Mouse (Mus musculus) liver, embryonic 12.5 days (tissue): ENCODE results near the gene Slc27a3. TPM values are rescaled to one million over a fixed set of nuclear protein-coding genes. Genes with fewer than 3 reads are reported as not detected.

ENCODE experiments used
- ATAC-seq: fragments of 200-750 bp; cut with Nextera tagmentation; 2 replicates; pipeline ENCODE4 v1.8.0; 2017; ENCODE audit warnings: moderate number of reproducible peaks, mild to moderate bottlenecking, moderate library complexity
- H3K27ac ChIP-seq: fragments of 300-500 bp; sonication (generic); 2 replicates; pipeline ENCODE4 v1.5.1; 2016; ENCODE audit warnings: mild to moderate bottlenecking
- H3K27me3 ChIP-seq: fragments of 300-500 bp; sonication (generic); replicated peaks from 2 replicates; pipeline ENCODE4 v1.6.1; 2016; ENCODE audit warnings: mild to moderate bottlenecking, moderate library complexity
- H3K36me3 ChIP-seq: fragments of 300-500 bp; sonication (generic); 2 replicates; pipeline ENCODE4 v1.6.1; 2016; ENCODE audit warnings: mild to moderate bottlenecking, moderate library complexity
- H3K4me1 ChIP-seq: fragments of 300-500 bp; sonication (generic); 2 replicates; pipeline ENCODE4 v1.6.1; 2016
- H3K4me2 ChIP-seq: fragments of 300-500 bp; sonication (generic); 2 replicates; pipeline ENCODE4 v1.6.1; 2016; ENCODE audit warnings: mild to moderate bottlenecking, moderate library complexity
- H3K4me3 ChIP-seq: fragments of 300-500 bp; sonication (generic); 2 replicates; pipeline ENCODE4 v1.5.1; 2016; ENCODE audit warnings: mild to moderate bottlenecking, moderate library complexity
- H3K9ac ChIP-seq: fragments of 300-500 bp; sonication (generic); 2 replicates; pipeline ENCODE4 v1.6.1; 2016; ENCODE audit warnings: mild to moderate bottlenecking, moderate library complexity
- H3K9me3 ChIP-seq: fragments of 300-500 bp; sonication (generic); replicated peaks from 2 replicates; pipeline ENCODE4 v1.6.1; 2016; ENCODE audit warnings: mild to moderate bottlenecking, moderate library complexity
- WGBS: fragments of 180-500 bp; shearing (Covaris S2); methylation state at CpG from one replicate; pipeline ENCODE4 v1.1.7; 2016; ENCODE audit not compliant: insufficient replicate concordance; 5-methylcytosine and 5-hydroxymethylcytosine counted together
- polyA plus RNA-seq: library from polyadenylated mRNA; unstranded; fragments of >200 nt; fragmentation: Nextera tagmentation; extraction: Ambion mirVana; gene quantifications from 2 replicates; pipeline ENCODE4 v1.2.1, GENCODE M21; 2016

The Slc27a3 gene
- polyA plus RNA-seq, 1 experiment from 2014 or later: 4.1 TPM

- Histone ChIP-seq H3K4me2 (peak overlapping the region; percentile 74), H3K27ac (no peak overlapping the region), H3K36me3 (peaks cover 35% of the 10 kb centered on the region), H3K9me3 (no peaks in the 10 kb centered on the region), H3K9ac (peak overlapping the region; percentile 8; the same call in 1 of the 2 replicates), H3K4me1 (peaks cover 26% of the 10 kb centered on the region), H3K4me3 (peak overlapping the region; percentile 55), H3K27me3 (peaks cover 43% of the 10 kb centered on the region)
- 9% methylated on average over 53 of the region's 53 CpGs for WGBS
- ATAC-seq: 0 out of 2 replicates have a peak, but pooled peaks have one; percentile 12
These were observed 820 bp downstream of the Slc27a3 start for GRCm38 (mm10) chr3:90388726-90389510.

GRCm38 (mm10) chr3:90388192-90388591 is 1.5 kb downstream of the Slc27a3 start:
- H3K4me3 ChIP-seq: no peak overlapping the region
- no peaks in the 10 kb centered on the region for H3K9me3 ChIP-seq
- peaks cover 26% of the 10 kb centered on the region for H3K4me1 ChIP-seq
- peaks cover 43% of the 10 kb centered on the region for H3K27me3 ChIP-seq
- H3K27ac ChIP-seq: no peak overlapping the region
- H3K36me3 ChIP-seq: peaks cover 28% of the 10 kb centered on the region
- 72% methylated on average over 4 of the region's 4 CpGs for WGBS
- H3K9ac ChIP-seq: no peak overlapping the region
- ATAC-seq: no peak
- no peak overlapping the region for H3K4me2 ChIP-seq

GRCm38 (mm10) chr3:90387483-90387882 is 2.3 kb downstream of the Slc27a3 start:
- Histone ChIP-seq H3K4me3 (no peak overlapping the region), H3K27me3 (peaks cover 43% of the 10 kb centered on the region), H3K36me3 (peaks cover 21% of the 10 kb centered on the region), H3K9ac (no peak overlapping the region), H3K27ac (no peak overlapping the region), H3K4me2 (no peak overlapping the region), H3K4me1 (peaks cover 26% of the 10 kb centered on the region), H3K9me3 (no peaks in the 10 kb centered on the region)
- 68% methylated on average over 11 of the region's 11 CpGs for WGBS
- no peak for ATAC-seq

GRCm38 (mm10) chr3:90386817-90387216 is 2.9 kb downstream of the Slc27a3 start:
- H3K9ac ChIP-seq: no peak overlapping the region
- H3K36me3 ChIP-seq: peaks cover 14% of the 10 kb centered on the region
- no peak overlapping the region for H3K27ac ChIP-seq
- 80% methylated on average over 10 of the region's 10 CpGs for WGBS
- no peak overlapping the region for H3K4me2 ChIP-seq
- H3K4me1 ChIP-seq: peaks cover 26% of the 10 kb centered on the region
- no peaks in the 10 kb centered on the region for H3K9me3 ChIP-seq
- H3K27me3 ChIP-seq: peaks cover 43% of the 10 kb centered on the region
- H3K4me3 ChIP-seq: no peak overlapping the region
- no peak for ATAC-seq

- Histone ChIP-seq H3K4me1 (peaks cover 23% of the 10 kb centered on the region), H3K9me3 (no peaks in the 10 kb centered on the region), H3K4me3 (no peak overlapping the region), H3K4me2 (no peak overlapping the region), H3K36me3 (peaks cover 4% of the 10 kb centered on the region; the same call in 1 of the 2 replicates), H3K9ac (no peak overlapping the region), H3K27me3 (peaks cover 32% of the 10 kb centered on the region), H3K27ac (no peak overlapping the region)
- ATAC-seq: no peak
- 59% methylated on average over 7 of the region's 7 CpGs for WGBS
These were observed 4.8 kb downstream of the Slc27a3 start for GRCm38 (mm10) chr3:90384851-90385375.

GRCm38 (mm10) chr3:90383690-90384089 is 6.0 kb downstream of the Slc27a3 start:
- Histone ChIP-seq H3K4me2 (no peak overlapping the region), H3K9me3 (no peaks in the 10 kb centered on the region), H3K27ac (no peak overlapping the region), H3K9ac (no peak overlapping the region), H3K36me3 (peaks cover 4% of the 10 kb centered on the region; the same call in 1 of the 2 replicates), H3K27me3 (peaks cover 19% of the 10 kb centered on the region), H3K4me3 (no peak overlapping the region), H3K4me1 (peaks cover 11% of the 10 kb centered on the region; the same call in 1 of the 2 replicates)
- ATAC-seq: no peak
- WGBS: 56% methylated on average over 4 of the region's 4 CpGs

- WGBS: 65% methylated on average over 11 of the region's 11 CpGs
- Histone ChIP-seq H3K4me3 (no peak overlapping the region), H3K4me1 (peaks cover 8% of the 10 kb centered on the region; the same call in 1 of the 2 replicates), H3K27me3 (no peaks in the 10 kb centered on the region), H3K9me3 (no peaks in the 10 kb centered on the region), H3K36me3 (peaks cover 4% of the 10 kb centered on the region; the same call in 1 of the 2 replicates), H3K9ac (no peak overlapping the region), H3K27ac (no peak overlapping the region), H3K4me2 (no peak overlapping the region)
- no peak for ATAC-seq
These were observed 8.0 kb downstream of the Slc27a3 start for GRCm38 (mm10) chr3:90381727-90382126.

- Histone ChIP-seq H3K9me3 (no peaks in the 10 kb centered on the region), H3K4me2 (no peak overlapping the region), H3K27me3 (no peaks in the 10 kb centered on the region), H3K36me3 (no peaks in the 10 kb centered on the region), H3K27ac (no peak overlapping the region), H3K9ac (no peak overlapping the region), H3K4me1 (peaks cover 6% of the 10 kb centered on the region; the same call in 1 of the 2 replicates), H3K4me3 (no peak overlapping the region)
- no peak for ATAC-seq
- WGBS: 65% methylated on average over 5 of the region's 5 CpGs
These were observed 11.2 kb downstream of the Slc27a3 start for GRCm38 (mm10) chr3:90378496-90378895.

GRCm38 (mm10) chr3:90376247-90376585 is 13.5 kb downstream of the Slc27a3 start:
- 85% methylated on average over 1 of the region's 1 CpGs for WGBS
- no peak overlapping the region for H3K9ac ChIP-seq
- 0 out of 2 replicates have a peak, but pooled peaks have one; percentile 16 for ATAC-seq
- H3K27me3 ChIP-seq: no peaks in the 10 kb centered on the region
- H3K27ac ChIP-seq: no peak overlapping the region
- H3K4me1 ChIP-seq: peaks cover 6% of the 10 kb centered on the region; the same call in 1 of the 2 replicates
- H3K36me3 ChIP-seq: no peaks in the 10 kb centered on the region
- no peak overlapping the region for H3K4me3 ChIP-seq
- no peak overlapping the region for H3K4me2 ChIP-seq
- no peaks in the 10 kb centered on the region for H3K9me3 ChIP-seq

GRCm38 (mm10) chr3:90375562-90376246 is 14.0 kb downstream of the Slc27a3 start:
- H3K9ac ChIP-seq: no peak overlapping the region
- no peaks in the 10 kb centered on the region for H3K27me3 ChIP-seq
- no peak for ATAC-seq
- 71% methylated on average over 3 of the region's 3 CpGs for WGBS
- no peak overlapping the region for H3K4me3 ChIP-seq
- H3K4me1 ChIP-seq: peaks cover 6% of the 10 kb centered on the region; the same call in 1 of the 2 replicates
- no peaks in the 10 kb centered on the region for H3K9me3 ChIP-seq
- no peak overlapping the region for H3K27ac ChIP-seq
- no peak overlapping the region for H3K4me2 ChIP-seq
- no peaks in the 10 kb centered on the region for H3K36me3 ChIP-seq

GRCm38 (mm10) chr3:90374368-90374767 is 15.4 kb downstream of the Slc27a3 start:
- H3K9ac ChIP-seq: no peak overlapping the region
- 67% methylated on average over 4 of the region's 4 CpGs for WGBS

More at GRCm38 (mm10) chr3:90374368-90374767, 15.4 kb downstream of the Slc27a3 start:
- no peak overlapping the region for H3K4me3 ChIP-seq
- no peaks in the 10 kb centered on the region for H3K27me3 ChIP-seq
- H3K4me1 ChIP-seq: peaks cover 6% of the 10 kb centered on the region; the same call in 1 of the 2 replicates
- no peak overlapping the region for H3K4me2 ChIP-seq
- no peaks in the 10 kb centered on the region for H3K9me3 ChIP-seq
- ATAC-seq: no peak
- no peak overlapping the region for H3K27ac ChIP-seq
- no peaks in the 10 kb centered on the region for H3K36me3 ChIP-seq
